Mouse (Mus musculus): ENCODE measurements at regions not wholly inside any gene's neighbourhood (a gene's known extent, or its start where the extent isn't known, plus 50 kb on each side); places are given as distances from the start of the nearest gene placed in this dataset.
A peak's percentile ranks its signal among the peaks of the same experiment; 100 is the strongest.

DNA sequence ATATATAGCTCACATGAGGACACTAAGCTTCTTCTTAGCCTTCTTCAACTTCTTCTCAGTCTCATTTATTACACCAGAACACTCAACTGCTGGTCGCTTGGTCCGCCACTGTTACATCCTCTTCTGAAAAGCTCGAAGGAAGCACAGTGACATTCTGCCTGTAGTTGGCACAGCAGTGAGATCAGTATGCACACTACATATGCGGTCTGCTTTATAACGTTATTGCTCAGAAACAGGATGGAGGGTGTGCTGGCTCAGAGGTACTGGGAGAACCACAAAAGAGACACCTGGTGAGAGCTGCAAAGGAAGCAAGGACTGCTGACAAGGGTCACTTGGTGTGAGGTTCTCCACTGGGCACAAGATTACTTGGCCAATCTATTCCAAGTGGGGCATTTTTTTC is 179.5 kb downstream of the Ets1 start:
- DNase-seq = no peak

DNA sequence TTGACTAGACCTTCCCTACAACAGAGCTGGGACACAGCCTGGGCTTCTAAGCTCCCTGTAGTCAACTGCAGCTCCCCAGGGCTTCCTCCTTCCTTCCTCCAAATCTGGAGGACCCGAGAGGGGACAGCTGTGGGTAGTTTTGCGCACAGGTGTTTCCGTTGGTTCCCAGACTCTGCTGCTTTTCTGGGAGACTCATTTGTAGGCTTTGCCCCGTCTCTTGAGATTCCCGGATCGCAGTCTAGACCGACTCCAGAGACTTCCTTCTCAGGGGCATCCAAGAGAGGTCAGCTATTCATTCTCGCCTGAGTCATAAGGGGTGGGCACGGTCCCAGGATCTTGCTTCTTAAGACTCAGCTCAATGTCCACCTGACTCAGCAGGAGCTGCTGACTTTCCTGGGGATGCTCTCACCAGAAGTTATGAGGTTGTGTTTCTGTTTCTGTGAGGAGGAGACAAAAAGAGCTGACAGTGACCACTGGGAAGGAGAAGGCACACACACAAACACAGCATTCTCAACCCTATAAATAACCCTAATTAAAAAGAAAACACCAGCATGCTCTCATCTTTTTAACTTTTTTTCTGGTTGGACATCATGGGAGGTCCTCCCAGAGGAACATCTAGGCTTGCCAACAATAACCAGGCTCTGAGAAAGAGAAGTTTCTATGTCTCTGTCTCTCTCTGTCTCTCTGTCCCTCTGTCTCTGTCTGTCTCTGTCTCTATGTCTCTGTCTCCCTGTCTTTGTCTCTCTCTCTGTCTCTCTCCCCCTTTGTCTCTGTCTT is 180.8 kb downstream of the Ets1 start:
- peak; percentile 15 to 59 for DNase-seq

DNA sequence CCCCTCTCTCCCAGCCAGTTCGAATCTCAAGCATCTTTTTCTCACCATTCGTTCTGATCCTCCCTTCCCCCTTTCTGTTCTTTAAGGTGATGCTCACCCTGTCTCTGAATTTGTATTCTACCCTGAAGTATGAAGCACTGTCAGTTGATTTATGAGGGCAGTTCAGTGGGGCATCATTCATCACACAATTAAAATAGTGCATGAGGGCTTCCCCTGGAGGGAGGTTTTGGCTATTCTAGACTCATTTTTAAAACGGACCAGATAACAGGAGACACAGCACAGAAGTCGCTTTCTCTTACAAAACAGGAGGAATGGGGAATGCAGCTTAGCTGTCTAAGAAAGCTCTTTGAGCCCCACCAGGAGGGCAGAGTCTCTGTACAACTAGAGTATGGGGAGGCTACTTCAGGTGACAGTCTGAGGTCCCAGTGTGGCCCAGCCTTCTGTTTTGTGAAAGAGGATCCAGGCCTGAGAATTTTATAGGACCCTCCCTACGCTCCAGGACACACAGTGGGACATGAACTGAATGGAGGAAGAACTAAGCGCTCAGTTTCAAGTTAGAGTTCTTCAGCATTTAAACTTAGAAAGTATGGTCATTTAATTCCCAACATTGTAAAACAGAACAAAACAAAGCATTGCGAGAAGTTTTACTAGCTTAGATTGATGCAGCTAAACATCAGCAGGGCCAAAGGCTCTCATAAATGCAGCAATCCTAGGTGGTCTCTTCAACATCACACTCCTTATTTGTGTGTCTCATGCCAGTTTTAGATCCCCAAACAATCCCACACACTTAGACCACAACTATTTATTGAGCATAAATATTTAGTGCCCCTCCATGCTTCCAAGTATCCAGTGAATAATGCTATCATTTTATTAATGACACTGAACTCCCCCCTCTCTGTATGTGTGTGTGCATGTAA is 181.7 kb downstream of the Ets1 start:
- no peak for DNase-seq

DNA sequence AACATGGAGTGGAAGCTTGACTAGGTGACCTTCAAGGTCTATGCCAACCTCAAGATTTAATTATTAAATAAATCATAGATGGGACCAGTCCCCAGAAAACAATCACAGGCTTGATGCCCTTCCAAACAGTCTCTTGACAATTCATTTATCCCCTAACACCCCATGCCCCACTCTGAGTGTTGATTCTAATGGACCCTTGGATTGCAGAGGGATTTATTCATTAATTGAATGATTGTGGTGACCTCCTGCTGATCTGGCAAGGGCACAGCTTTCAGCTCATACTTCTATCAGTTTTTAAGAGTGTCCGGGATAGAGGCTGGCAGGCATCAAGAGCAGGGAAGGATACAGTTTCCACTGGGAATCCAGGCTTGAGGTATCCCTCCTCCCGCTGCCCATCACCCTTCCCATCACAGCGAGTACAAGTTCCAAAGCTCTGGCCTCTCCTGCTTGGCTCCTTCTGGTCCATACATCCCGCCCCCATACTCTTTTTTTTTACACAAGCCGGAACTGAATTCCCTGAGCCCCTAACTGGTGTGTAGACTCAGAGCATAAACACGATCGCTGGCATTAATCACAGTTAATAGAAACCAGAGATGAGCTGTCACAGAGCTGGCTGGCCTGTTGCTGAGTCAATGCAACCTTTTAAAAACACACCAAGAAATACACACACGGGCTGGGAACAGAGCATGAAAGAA is 187.6 kb downstream of the Ets1 start:
- no peak for DNase-seq

DNA sequence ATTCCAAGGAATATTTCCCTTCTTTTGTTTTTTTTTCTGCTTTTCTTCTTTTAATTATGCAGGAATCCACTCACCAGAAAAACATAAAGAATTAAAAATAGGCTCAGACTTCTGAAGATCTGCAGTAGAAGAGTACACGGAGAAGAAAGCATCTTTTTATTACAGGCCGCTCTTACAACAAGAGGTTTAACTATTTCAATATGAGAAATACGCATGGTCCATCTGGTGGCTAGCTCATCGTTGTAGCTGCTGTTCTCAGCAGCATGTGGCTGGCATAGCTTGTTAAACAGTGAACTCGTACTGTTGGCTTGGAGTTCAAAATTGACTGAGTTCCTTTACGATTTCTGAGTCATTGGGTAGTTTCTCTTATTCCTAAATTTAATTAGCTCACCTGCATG is 188.1 kb downstream of the Ets1 start:
- no peak for DNase-seq

DNA sequence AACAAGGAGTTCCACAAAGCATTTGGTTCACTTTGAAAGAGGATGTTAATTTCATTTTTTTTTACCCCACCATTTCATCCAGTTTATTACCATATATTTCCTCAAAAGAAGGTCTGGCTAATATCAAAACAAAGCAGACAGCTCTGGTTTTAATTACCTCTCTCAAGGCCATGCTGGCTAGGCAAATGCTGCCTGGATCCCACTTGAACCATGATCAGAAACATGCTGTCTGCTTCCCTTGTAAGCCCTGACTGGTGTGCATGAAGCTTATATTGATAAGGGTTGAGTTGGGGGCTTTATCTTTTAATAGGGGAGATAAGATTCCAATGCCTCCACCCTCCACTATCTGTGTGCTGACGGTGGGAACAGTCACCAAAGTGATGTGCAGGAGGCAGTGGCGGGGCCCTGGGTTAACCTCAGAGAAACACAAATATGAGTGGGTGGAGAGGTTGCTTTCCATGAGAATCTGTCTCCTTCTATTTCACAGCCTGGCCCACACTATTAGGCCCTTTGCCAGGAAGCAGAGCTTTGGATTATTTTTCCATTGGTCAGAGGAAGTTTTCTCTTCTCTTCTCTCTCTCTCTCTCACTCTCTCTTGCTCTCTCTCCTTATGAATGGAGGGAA is 194.4 kb downstream of the Ets1 start:
- no peak for DNase-seq

DNA sequence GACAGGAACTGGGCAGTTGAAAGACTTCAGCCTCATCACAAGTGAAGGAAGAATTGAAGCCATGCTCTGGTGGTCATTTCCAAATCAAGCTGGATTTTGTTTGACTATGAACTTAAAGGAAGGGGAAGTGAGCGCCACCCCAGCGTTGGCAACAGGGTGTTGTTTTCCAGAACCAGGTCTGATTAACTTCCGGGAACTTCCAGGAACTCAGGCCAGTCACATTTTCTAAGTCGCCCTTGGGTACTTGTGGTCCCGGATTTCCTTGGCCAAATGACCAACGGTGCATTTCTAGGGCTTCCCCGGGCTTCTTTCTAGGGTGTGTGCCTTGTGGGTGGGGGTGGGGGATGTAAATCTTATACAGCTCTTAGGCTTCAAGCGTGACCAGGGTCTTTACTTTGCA is 197.4 kb downstream of the Ets1 start:
- DNase-seq = no peak

DNA sequence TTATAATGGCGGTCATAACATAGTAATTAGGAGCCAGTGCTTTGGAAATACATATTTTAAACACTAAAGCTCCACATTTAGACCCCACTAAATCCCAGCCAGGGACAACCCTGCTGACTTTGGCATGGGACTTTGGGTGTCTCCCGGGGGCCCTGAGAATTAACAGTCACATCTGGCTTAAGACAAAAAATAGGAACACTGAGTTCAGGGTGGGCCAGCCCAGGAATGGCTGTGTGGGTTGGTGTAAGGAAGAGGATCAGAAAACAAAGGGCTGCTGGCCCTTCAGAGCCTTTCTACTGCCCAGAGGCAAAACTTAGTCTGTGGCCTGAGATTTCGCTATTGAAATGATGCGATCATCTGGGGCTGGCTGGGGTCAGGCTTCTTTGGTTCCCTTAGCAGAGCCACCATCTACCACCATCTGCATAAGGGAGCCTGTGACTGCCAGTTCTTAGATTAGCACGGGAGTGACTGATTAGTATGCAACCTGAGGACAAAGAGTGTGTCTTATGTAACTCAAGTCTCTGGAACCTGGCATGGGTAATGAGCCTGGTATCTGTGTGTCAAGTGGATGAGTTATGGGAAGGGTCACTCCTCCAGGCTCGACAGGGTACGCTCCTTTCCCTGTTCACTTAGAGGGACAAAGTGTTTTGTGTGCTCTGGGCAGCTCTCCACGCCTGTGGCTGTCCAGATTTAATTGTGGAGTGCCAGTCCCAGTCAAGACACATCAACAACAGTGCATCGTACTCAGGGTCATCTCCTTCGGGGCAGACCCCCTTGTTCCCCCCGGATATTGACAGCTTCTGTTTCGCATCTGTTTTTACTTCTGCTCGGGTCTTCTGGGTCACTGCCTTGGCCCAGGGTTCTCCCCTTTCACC is 199.0 kb downstream of the Ets1 start:
- no peak for DNase-seq

DNA sequence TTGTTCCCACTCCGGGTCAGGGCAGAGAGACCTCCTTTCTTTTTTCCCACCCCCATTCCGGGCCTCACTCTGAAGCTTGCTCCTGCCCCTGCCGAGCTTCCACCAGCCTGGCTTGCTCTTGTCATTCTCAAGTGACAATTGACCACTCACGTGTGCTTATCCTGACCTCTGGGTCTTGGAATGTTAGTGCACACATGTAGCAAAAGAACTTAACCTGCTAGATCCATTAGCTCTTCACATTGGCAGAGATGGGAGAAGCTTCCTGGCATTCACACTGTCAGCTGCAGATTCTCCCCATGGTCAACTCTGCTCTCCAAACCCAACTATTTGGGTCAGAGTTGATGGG is 199.6 kb downstream of the Ets1 start:
- no peak for DNase-seq

DNA sequence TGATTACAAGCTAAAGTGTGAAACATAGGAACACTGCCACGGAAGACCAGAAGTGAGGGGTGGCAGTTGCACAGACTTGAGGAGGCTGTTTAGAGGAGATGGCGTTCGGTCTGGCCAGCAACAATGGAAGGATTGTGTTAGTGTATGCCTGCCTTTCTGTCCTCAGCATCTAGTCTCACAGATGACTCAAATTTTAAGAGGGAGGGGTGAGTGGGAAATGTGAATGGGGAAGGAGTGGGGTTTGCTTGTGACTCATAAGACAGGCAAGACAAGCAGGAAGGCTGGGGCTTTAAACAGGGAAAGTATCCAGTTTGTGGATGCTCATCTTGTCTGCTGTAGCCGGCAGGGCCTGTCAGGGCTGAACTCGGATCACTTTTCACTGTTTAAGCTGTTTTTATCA is 200.3 kb downstream of the Ets1 start:
- no peak for DNase-seq

DNA sequence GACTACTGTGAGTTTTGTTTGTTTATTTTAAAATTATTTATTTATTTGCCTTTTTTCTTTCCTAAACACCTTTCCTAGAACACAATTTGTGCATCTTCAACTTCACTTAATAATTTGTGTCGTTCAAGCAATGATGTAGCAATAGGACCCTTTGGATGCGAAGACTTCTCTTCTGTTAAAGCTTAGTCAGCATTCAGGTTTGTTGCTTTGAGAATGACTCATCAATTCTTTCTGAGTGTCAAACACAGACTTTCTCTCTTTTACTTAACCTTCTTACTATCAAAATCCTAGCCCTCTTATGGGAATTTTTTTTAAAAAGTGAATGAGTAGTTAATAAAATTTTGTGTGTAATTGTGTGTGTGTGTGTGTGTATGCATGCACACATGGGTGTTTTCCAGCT is 211.3 kb downstream of the Ets1 start:
- no peak for DNase-seq

DNA sequence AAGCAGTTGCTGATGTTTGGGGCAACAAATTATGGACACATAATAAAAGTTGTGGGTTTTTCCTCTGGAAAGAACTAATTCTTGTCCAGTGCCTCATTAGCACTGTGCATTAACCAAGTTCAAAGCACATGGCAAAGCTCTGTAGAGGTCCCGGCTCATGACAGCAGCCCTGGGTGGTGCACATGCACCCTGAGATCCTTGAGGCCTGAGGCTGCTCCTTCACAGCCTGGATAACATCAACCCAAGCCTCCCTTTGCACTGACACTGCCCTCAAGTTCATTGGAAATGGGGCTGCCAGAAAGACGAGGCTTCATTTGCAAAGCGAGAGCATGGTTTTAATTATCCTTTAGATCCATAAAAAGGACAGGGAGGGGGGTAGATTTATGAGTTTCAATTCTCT is 216.3 kb downstream of the Ets1 start:
- no peak for DNase-seq

DNA sequence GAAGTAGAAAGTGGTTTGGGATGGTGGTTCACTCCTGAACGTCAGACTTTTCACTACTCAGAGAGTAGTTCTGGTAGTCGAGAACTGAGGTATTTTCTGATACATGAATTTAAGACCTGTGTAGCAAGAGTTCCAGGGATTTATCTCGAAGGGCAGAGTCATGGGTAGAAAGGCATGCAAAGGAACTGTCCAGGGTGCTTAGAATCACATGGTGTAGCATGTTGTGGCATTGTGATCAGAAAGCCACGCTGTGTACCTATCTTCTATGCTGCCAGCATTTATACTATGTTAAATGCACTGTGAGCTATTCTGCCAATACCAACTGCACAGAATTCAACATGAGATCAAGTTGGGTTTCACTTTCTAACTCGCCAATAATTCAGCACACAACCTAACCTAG is 227.3 kb downstream of the Ets1 start:
- DNase-seq = peak in 1 of 2 experiments; percentile 7

DNA sequence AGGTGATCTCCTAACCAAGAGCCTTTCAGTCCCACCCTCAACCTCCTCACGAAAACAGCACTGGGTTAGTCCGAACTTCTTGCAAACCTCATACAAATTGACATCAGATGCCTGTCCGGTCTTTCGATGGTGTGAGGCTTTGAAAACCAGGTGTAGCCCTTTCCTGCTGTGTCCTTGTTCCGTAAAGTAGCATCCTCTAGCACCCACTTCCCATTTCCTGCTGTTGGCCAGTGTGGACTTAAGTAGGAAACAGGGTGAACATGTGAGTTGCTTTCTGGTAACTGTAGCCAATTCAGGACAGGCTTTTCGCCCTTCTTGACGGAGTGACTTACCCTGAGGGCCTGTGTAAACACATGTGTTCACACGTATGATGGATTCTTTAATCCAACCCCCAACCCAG is 232.9 kb downstream of the Ets1 start:
- DNase-seq = no peak

DNA sequence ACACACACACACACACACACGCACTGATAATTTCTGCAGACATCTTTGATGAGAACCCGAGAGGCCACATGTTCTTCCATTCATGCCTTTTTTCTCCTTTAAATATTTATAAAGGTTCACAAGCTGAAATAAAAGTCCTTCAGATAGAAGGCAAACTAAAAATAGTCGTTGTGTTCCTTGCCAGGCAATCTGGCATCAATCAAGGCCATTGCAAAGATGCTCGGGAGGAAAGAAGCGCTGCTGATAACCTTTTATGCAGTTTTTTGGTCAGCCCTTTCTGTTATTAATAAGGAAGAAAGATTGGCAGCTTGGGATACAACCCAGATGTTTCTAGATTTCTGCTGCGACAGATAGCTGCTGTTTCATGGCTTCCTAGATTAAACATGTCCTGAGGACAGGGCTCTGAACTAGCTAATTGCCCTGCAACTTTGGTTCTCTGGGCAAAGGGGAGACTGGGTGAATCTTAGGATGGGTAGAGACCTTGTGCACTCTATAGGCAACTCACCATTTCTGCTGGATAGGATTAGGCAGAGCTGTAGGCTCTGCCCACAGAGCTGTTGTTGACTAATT is 238.4 kb downstream of the Ets1 start:
- peak; percentile 31 to 34 for DNase-seq

DNA sequence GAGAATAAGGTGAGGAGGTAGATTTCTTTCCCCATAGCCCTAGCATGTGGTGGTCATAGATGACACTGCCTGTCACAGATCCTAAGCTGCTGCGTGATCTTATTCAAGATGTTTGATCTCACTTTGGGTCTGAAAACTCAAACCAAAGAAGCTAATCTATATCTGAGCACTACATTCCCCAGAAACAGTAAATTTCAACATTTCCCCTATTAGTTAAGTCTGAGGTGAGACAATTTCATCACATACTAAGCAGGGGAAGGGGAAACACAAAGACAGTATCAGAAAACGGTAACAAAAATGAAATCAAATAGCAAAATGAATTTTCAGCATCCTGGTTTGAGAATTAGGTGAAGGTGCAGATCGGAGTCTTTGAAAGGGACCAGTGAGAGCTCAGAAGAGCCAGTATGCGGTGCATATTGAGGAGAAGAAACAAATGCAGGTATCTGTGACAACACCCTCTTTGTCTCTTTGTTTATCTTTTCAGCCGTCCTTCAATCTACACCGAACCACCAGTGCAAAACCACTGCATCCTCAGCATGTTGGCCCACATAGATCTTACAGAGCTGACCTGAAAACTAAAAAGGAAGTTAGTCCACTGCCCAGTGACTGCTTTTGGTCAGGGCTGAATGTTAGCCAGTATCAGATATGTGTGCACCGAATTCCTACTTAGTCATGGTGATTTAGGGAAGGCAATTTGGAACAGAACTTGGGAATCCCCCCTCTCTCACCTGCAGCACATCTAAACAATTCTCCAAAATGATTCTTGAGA is 247.0 kb downstream of the Ets1 start:
- DNase-seq = no peak

DNA sequence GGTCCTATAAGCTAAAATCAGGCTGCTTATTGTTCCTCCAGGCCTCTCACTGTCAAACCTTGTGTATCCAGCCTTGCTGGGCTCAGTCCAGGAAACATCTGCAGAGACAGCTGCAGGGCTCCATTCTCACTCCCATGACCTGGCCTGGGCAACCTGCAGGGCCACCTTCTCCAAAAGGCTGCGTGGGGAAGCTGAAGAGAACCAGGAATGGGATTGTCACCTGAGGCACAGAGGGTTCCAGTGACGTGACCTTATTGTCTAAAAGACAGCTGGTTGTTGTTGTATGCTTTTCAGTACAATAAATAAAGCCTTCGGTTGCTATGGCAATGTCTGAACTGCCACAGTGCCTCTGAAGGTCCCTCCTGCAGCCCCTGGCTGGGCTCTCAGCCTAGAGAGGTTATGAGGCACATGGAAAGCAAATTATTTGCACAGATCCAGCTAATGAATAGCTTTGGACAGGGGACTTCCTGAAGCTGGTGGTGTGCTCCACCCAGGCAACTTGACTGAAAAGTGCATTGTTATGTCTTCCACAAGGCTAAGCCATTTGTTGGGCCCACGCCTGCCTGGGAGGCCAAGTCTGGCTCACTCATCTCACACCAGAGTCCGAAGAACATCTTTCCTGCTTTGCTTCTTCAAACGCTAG is 250.1 kb downstream of the Ets1 start:
- peak; percentile 8 to 10 for DNase-seq

DNA sequence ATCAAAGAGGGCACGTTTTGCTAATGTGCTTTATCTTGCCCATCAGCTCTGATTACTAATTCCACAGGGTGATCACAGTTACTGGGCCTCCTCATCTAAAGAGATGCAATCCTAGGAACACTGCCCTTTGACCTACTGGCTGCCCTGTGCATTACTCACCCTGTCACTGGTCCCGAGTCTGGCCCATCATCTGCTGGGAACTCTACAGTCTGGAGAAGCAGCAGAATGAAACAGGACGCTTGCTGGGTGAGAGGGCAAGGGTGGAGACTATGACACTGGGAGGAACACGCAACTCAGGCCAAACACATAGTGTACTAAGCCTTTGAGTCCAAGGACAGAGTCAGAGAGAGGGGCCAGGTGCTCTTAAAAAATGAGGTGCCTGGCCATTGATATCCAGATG is 263.8 kb downstream of the Ets1 start:
- no peak for DNase-seq

DNA sequence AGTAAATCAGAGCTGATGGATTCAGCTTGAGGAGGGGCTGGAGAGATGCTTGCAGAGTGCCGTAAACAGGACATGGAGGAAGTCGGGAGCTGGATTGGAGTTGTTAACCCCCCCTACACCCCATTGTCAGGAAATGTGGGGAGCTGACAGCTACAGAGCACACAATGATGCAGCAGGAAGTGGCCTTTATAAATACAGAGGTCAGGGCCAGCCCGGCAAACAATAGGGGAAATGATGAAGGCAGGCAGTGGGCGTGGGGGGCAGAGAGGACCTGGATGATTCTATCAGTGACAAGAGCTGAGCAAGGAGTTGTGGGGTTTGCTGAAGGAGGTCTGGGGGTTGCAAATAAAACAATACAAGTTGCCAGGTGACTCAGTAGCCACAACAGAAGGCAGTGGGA is 265.3 kb downstream of the Ets1 start:
- DNase-seq = peak; percentile 47 to 68

Data from adrenal gland, postnatal 36 days (tissue).